Mouse (Mus musculus) lung, embryonic 14.5 days (tissue): ENCODE data around the gene Gpsm1. TPM values are rescaled to one million over a fixed set of nuclear protein-coding genes. Genes with fewer than 3 reads are reported as not detected.

Experiments used
- ATAC-seq: fragments of 200-750 bp; cut with Nextera tagmentation; 2 replicates; pipeline ENCODE4 v1.8.0; 2017; ENCODE audit warnings: mild to moderate bottlenecking, moderate TSS enrichment, moderate library complexity; ENCODE audit not compliant: insufficient read depth
- DNase-seq: peaks from one replicate; pipeline ENCODE4 v3.0.0-alpha.2; 2015
- H3K27ac ChIP-seq: fragments of 300-500 bp; sonication (generic); 2 replicates; pipeline ENCODE4 v1.5.1; 2014; ENCODE audit warnings: low read depth, mild to moderate bottlenecking, moderate library complexity
- H3K27me3 ChIP-seq: fragments of 300-500 bp; sonication (generic); 2 replicates; pipeline ENCODE4 v1.6.1; 2014; ENCODE audit warnings: low read length, control low read depth; ENCODE audit not compliant: insufficient read depth
- H3K36me3 ChIP-seq: fragments of 300-500 bp; sonication (generic); 2 replicates; pipeline ENCODE4 v1.6.1; 2014; ENCODE audit warnings: control low read depth; ENCODE audit not compliant: insufficient read depth
- H3K4me1 ChIP-seq: fragments of 300-500 bp; sonication (generic); 2 replicates; pipeline ENCODE4 v1.6.1; 2014; ENCODE audit warnings: antibody characterized with exemption, control low read depth; ENCODE audit not compliant: insufficient read depth
- H3K4me2 ChIP-seq: fragments of 300-500 bp; sonication (generic); 2 replicates; pipeline ENCODE4 v1.6.1; 2014; ENCODE audit warnings: mild to moderate bottlenecking
- H3K4me3 ChIP-seq: fragments of 300-500 bp; sonication (generic); 2 replicates; pipeline ENCODE4 v1.5.1; 2014; ENCODE audit warnings: low read depth, low read length
- H3K9ac ChIP-seq: fragments of 300-500 bp; sonication (generic); 2 replicates; pipeline ENCODE4 v1.6.1; 2014
- H3K9me3 ChIP-seq: fragments of 300-500 bp; sonication (generic); 2 replicates; pipeline ENCODE4 v1.6.1; 2016; ENCODE audit warnings: low read depth, low read length, control low read depth
- CTCF ChIP-seq: IDR thresholded peaks from 2 replicates; pipeline ENCODE4 v1.5.1; 2016; ENCODE audit warnings: antibody characterized with exemption, low read depth
- WGBS: fragments of 180-500 bp; shearing (Covaris S2); extraction: QIAGEN DNeasy Blood & Tissue Kit; methylation state at CpG from one replicate; pipeline ENCODE4 v1.1.7; 2014; 5-methylcytosine and 5-hydroxymethylcytosine counted together
- polyA plus RNA-seq: library from polyadenylated mRNA; unstranded; fragments of >200 nt; fragmentation: Nextera tagmentation; extraction: Ambion mirVana; gene quantifications from 2 replicates; pipeline ENCODE4 v1.2.1, GENCODE M21; 2014

Gene Gpsm1
- polyA plus RNA-seq, 1 experiment from 2014 or later: 40.5 TPM

GRCm38 (mm10) chr2:26360772-26361171 lies 45.5 kb downstream of the Gpsm1 start, which contains the start of gene Card9:
TSS of gene Card9 (minus strand) at chr2:26360918.
- TF ChIP-seq CTCF: no peak
- no peak within 1 kb of the TSS for H3K9ac ChIP-seq
- 32% methylated on average over 3 of the region's 3 CpGs for WGBS
- no peaks in the 10 kb centered on the region for H3K27me3 ChIP-seq
- H3K27ac ChIP-seq: no peak within 1 kb of the TSS
- no peak within 1 kb of the TSS for H3K4me2 ChIP-seq
- ATAC-seq: no peak
- no peak for DNase-seq
- H3K4me3 ChIP-seq: no peak within 1 kb of the TSS
- H3K36me3 ChIP-seq: peaks cover 32% of the 10 kb centered on the region
- no peaks in the 10 kb centered on the region for H3K9me3 ChIP-seq
- 0 out of 2 replicates have a peak, but pooled peaks cover 3% of the 10 kb centered on the region for H3K4me1 ChIP-seq

- Histone ChIP-seq H3K4me3 (no peak overlapping the region), H3K36me3 (peaks cover 54% of the 10 kb centered on the region), H3K27ac (no peak overlapping the region), H3K4me1 (no peaks in the 10 kb centered on the region), H3K9me3 (no peaks in the 10 kb centered on the region), H3K9ac (no peak overlapping the region), H3K4me2 (no peak overlapping the region), H3K27me3 (no peaks in the 10 kb centered on the region)
- DNase-seq: no peak
- 78% methylated on average over 5 of the region's 5 CpGs for WGBS
- TF ChIP-seq CTCF: no peak
- ATAC-seq: no peak
Measured at GRCm38 (mm10) chr2:26362991-26363390, 47.7 kb downstream of the Gpsm1 start.

- Histone ChIP-seq H3K36me3 (peaks cover 59% of the 10 kb centered on the region), H3K4me2 (no peak overlapping the region), H3K9me3 (no peaks in the 10 kb centered on the region), H3K27me3 (no peaks in the 10 kb centered on the region), H3K9ac (no peak overlapping the region), H3K4me3 (no peak overlapping the region), H3K4me1 (no peaks in the 10 kb centered on the region), H3K27ac (no peak overlapping the region)
- DNase-seq: no peak
- TF ChIP-seq CTCF: no peak
- 34% methylated on average over 5 of the region's 5 CpGs for WGBS
- ATAC-seq: no peak
Measured at GRCm38 (mm10) chr2:26363481-26363880, 48.2 kb downstream of the Gpsm1 start.

- 57% methylated on average over 10 of the region's 10 CpGs for WGBS
- DNase-seq (peak; percentile 84), ATAC-seq (peak; percentile 58)
- no peak for TF ChIP-seq CTCF
- H3K9ac ChIP-seq: no peak overlapping the region; the same call in 1 of the 2 replicates
- no peaks in the 10 kb centered on the region for H3K4me1 ChIP-seq
- H3K36me3 ChIP-seq: peaks cover 73% of the 10 kb centered on the region
- H3K27me3 ChIP-seq: no peaks in the 10 kb centered on the region
- no peak overlapping the region for H3K4me2 ChIP-seq
- no peaks in the 10 kb centered on the region for H3K9me3 ChIP-seq
- H3K4me3 ChIP-seq: no peak overlapping the region
- 0 out of 2 replicates have a peak overlapping the region, but pooled peaks have one; percentile 50 for H3K27ac ChIP-seq
Measured at GRCm38 (mm10) chr2:26364738-26365465, 49.6 kb downstream of the Gpsm1 start.

- H3K36me3 ChIP-seq: peaks cover 95% of the 10 kb centered on the region
- DNase-seq (no peak), ATAC-seq (no peak)
- no peaks in the 10 kb centered on the region for H3K4me1 ChIP-seq
- H3K27ac ChIP-seq: no peak overlapping the region
- no peak overlapping the region for H3K4me3 ChIP-seq
- H3K27me3 ChIP-seq: no peaks in the 10 kb centered on the region
- H3K9ac ChIP-seq: no peak overlapping the region
- no peak for TF ChIP-seq CTCF
- 90% methylated on average over 6 of the region's 6 CpGs for WGBS
- H3K4me2 ChIP-seq: no peak overlapping the region
- no peaks in the 10 kb centered on the region for H3K9me3 ChIP-seq
Measured at GRCm38 (mm10) chr2:26367911-26368310, 52.6 kb downstream of the Gpsm1 start.

- no peaks in the 10 kb centered on the region for H3K4me1 ChIP-seq
- peaks cover 97% of the 10 kb centered on the region for H3K36me3 ChIP-seq
- H3K9me3 ChIP-seq: no peaks in the 10 kb centered on the region
- no peak overlapping the region for H3K27ac ChIP-seq
- H3K9ac ChIP-seq: no peak overlapping the region
- H3K4me3 ChIP-seq: no peak overlapping the region
- H3K27me3 ChIP-seq: no peaks in the 10 kb centered on the region
- TF ChIP-seq CTCF: no peak
- no peak for ATAC-seq
- WGBS: 90% methylated on average over 1 of the region's 1 CpGs
- no peak overlapping the region for H3K4me2 ChIP-seq
- no peak for DNase-seq
Measured at GRCm38 (mm10) chr2:26368572-26368971, 53.3 kb downstream of the Gpsm1 start.

GRCm38 (mm10) chr2:26372396-26372795 lies 57.1 kb downstream of the Gpsm1 start:
- no peak overlapping the region for H3K4me2 ChIP-seq
- peaks cover 98% of the 10 kb centered on the region for H3K36me3 ChIP-seq
- no peak overlapping the region for H3K4me3 ChIP-seq
- no peaks in the 10 kb centered on the region for H3K9me3 ChIP-seq
- no peak for TF ChIP-seq CTCF
- ATAC-seq (no peak), DNase-seq (no peak)
- 93% methylated on average over 8 of the region's 8 CpGs for WGBS
- no peak overlapping the region for H3K27ac ChIP-seq
- H3K4me1 ChIP-seq: no peaks in the 10 kb centered on the region
- H3K9ac ChIP-seq: no peak overlapping the region
- H3K27me3 ChIP-seq: no peaks in the 10 kb centered on the region
